Mouse (Mus musculus) spleen, adult 2 months (tissue): ENCODE data around the gene Cyb5d1.

ENCODE experiments used
- CTCF ChIP-seq: fragments of 200-500 bp; IDR thresholded peaks from 2 replicates; pipeline ENCODE4 v1.5.1; 2011; ENCODE audit warnings: mild to moderate bottlenecking, inconsistent platforms; ENCODE audit not compliant: insufficient read depth, insufficient read length, insufficient replicate concordance; ENCODE audit errors: extremely low read depth
- POLR2A ChIP-seq: fragments of 200-500 bp; IDR thresholded peaks from 2 replicates; pipeline ENCODE4 v1.6.1; 2011; ENCODE audit warnings: low read depth, low read length, inconsistent platforms

DNA sequence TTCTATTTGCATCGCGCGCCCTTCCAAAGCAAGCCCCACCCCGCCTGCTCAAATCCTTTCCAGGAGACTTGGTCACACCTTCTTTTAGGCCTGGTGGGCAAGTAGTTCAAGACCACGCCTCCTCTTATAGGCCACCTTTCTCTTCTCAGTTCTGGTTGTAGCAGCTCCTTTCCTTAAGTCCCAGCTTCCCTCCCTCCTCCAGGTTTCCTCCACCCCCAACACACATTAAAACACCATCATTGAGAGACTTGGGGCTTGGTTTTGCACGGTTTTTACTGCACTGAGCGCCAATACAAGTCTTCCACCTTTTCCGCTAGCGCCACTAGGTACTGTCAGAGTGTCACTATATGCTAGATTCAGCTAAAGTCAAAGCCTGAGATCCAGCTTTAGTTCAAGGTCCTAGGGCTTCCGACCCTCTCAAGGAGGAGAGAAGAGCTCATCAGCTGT lies 25.1 kb upstream of the Cyb5d1 start:
- TF ChIP-seq CTCF (no peak), POLR2A (no peak)
